Mouse (Mus musculus) neural tube, embryonic 15.5 days (tissue): Measurements from ENCODE around the gene Unc5c. TPM values are rescaled to one million over a fixed set of nuclear protein-coding genes. Genes with fewer than 3 reads are reported as not detected.

ENCODE experiments used
- ATAC-seq: fragments of 200-750 bp; cut with Nextera tagmentation; 2 replicates; pipeline ENCODE4 v1.8.0; 2017; ENCODE audit warnings: mild to moderate bottlenecking, moderate TSS enrichment, moderate library complexity; ENCODE audit not compliant: low FRiP score
- H3K27ac ChIP-seq: fragments of 300-500 bp; sonication (generic); replicated peaks from 2 replicates; pipeline ENCODE4 v1.5.1; 2015; ENCODE audit warnings: mild to moderate bottlenecking, inconsistent platforms
- H3K27me3 ChIP-seq: fragments of 300-500 bp; sonication (generic); replicated peaks from 2 replicates; pipeline ENCODE4 v1.6.1; 2015; ENCODE audit warnings: inconsistent platforms
- H3K36me3 ChIP-seq: fragments of 300-500 bp; sonication (generic); 2 replicates; pipeline ENCODE4 v1.6.1; 2015; ENCODE audit warnings: inconsistent platforms
- H3K4me1 ChIP-seq: fragments of 300-500 bp; sonication (generic); 2 replicates; pipeline ENCODE4 v1.6.1; 2015; ENCODE audit warnings: inconsistent platforms
- H3K4me2 ChIP-seq: fragments of 300-500 bp; sonication (generic); 2 replicates; pipeline ENCODE4 v1.6.1; 2015; ENCODE audit warnings: inconsistent platforms, mild to moderate bottlenecking, moderate library complexity
- H3K4me3 ChIP-seq: fragments of 300-500 bp; sonication (generic); replicated peaks from 2 replicates; pipeline ENCODE4 v1.5.1; 2015; ENCODE audit warnings: mild to moderate bottlenecking, inconsistent platforms
- H3K9ac ChIP-seq: fragments of 300-500 bp; sonication (generic); replicated peaks from 2 replicates; pipeline ENCODE4 v1.6.1; 2015; ENCODE audit warnings: mild to moderate bottlenecking, inconsistent platforms
- H3K9me3 ChIP-seq: fragments of 300-500 bp; sonication (generic); replicated peaks from 2 replicates; pipeline ENCODE4 v1.6.1; 2016; ENCODE audit warnings: inconsistent platforms
- WGBS: fragments of 180-500 bp; shearing (Covaris S2); methylation state at CpG from one replicate; pipeline ENCODE4 v1.1.7; 2015; ENCODE audit warnings: mixed read lengths; 5-methylcytosine and 5-hydroxymethylcytosine counted together
- polyA plus RNA-seq: library from polyadenylated mRNA; unstranded; fragments of >200 nt; fragmentation: Nextera tagmentation; extraction: Ambion mirVana; gene quantifications from 2 replicates; pipeline ENCODE4 v1.2.1, GENCODE M21; 2015

The Unc5c gene
- polyA plus RNA-seq, 1 experiment from 2014 or later: 16.7 TPM

- Histone ChIP-seq H3K27me3 (no peaks in the 10 kb centered on the region), H3K4me1 (no peaks in the 10 kb centered on the region), H3K9me3 (no peaks in the 10 kb centered on the region), H3K9ac (no peak overlapping the region), H3K4me3 (no peak overlapping the region), H3K36me3 (no peaks in the 10 kb centered on the region), H3K4me2 (no peak overlapping the region), H3K27ac (no peak overlapping the region)
- ATAC-seq: no peak
These were observed 63.7 kb downstream of the Unc5c start for GRCm38 (mm10) chr3:141528751-141529150.

- Histone ChIP-seq H3K9ac (no peak overlapping the region), H3K27me3 (no peaks in the 10 kb centered on the region), H3K36me3 (no peaks in the 10 kb centered on the region), H3K4me3 (no peak overlapping the region), H3K9me3 (no peaks in the 10 kb centered on the region), H3K27ac (no peak overlapping the region), H3K4me2 (no peak overlapping the region), H3K4me1 (no peaks in the 10 kb centered on the region)
- ATAC-seq: no peak
These were observed 64.6 kb downstream of the Unc5c start for GRCm38 (mm10) chr3:141529599-141529998.

- ATAC-seq: no peak
- H3K9me3 ChIP-seq: no peaks in the 10 kb centered on the region
- 83% methylated on average over 5 of the region's 5 CpGs for WGBS
- H3K9ac ChIP-seq: no peak overlapping the region
- H3K36me3 ChIP-seq: no peaks in the 10 kb centered on the region
- no peak overlapping the region for H3K4me2 ChIP-seq
- H3K27me3 ChIP-seq: no peaks in the 10 kb centered on the region
- H3K4me3 ChIP-seq: no peak overlapping the region
- H3K4me1 ChIP-seq: no peaks in the 10 kb centered on the region
- no peak overlapping the region for H3K27ac ChIP-seq
These were observed 68.8 kb downstream of the Unc5c start for GRCm38 (mm10) chr3:141533861-141534260.

GRCm38 (mm10) chr3:141536857-141537256 is 71.8 kb downstream of the Unc5c start:
- Histone ChIP-seq H3K27ac (no peak overlapping the region), H3K36me3 (no peaks in the 10 kb centered on the region), H3K27me3 (no peaks in the 10 kb centered on the region), H3K9ac (no peak overlapping the region), H3K4me1 (no peaks in the 10 kb centered on the region), H3K9me3 (no peaks in the 10 kb centered on the region), H3K4me2 (no peak overlapping the region), H3K4me3 (no peak overlapping the region)
- WGBS: 69% methylated on average over 5 of the region's 5 CpGs
- ATAC-seq: no peak

- no peak overlapping the region for H3K27ac ChIP-seq
- H3K4me1 ChIP-seq: no peaks in the 10 kb centered on the region
- H3K9ac ChIP-seq: no peak overlapping the region
- no peaks in the 10 kb centered on the region for H3K9me3 ChIP-seq
- H3K4me3 ChIP-seq: no peak overlapping the region
- no peak for ATAC-seq
- H3K27me3 ChIP-seq: no peaks in the 10 kb centered on the region
- 95% methylated on average over 1 of the region's 1 CpGs for WGBS
- H3K4me2 ChIP-seq: no peak overlapping the region
- H3K36me3 ChIP-seq: no peaks in the 10 kb centered on the region
These were observed 73.1 kb downstream of the Unc5c start for GRCm38 (mm10) chr3:141538120-141538519.

GRCm38 (mm10) chr3:141540749-141541148 is 75.7 kb downstream of the Unc5c start:
- no peak overlapping the region for H3K4me2 ChIP-seq
- no peaks in the 10 kb centered on the region for H3K9me3 ChIP-seq
- H3K36me3 ChIP-seq: no peaks in the 10 kb centered on the region
- H3K4me3 ChIP-seq: no peak overlapping the region
- WGBS: 52% methylated on average over 7 of the region's 7 CpGs
- H3K27me3 ChIP-seq: no peaks in the 10 kb centered on the region
- H3K9ac ChIP-seq: no peak overlapping the region
- H3K4me1 ChIP-seq: no peaks in the 10 kb centered on the region
- ATAC-seq: peak; percentile 11; the same call in 1 of the 2 replicates
- no peak overlapping the region for H3K27ac ChIP-seq

- 50% methylated on average over 5 of the region's 5 CpGs for WGBS
These were observed 82.4 kb downstream of the Unc5c start for GRCm38 (mm10) chr3:141547341-141547814.

GRCm38 (mm10) chr3:141549661-141550060 is 84.6 kb downstream of the Unc5c start:
- Histone ChIP-seq H3K36me3 (no peaks in the 10 kb centered on the region), H3K27ac (no peak overlapping the region), H3K27me3 (no peaks in the 10 kb centered on the region), H3K4me1 (0 out of 2 replicates have a peak, but pooled peaks cover 8% of the 10 kb centered on the region), H3K9ac (no peak overlapping the region), H3K9me3 (no peaks in the 10 kb centered on the region), H3K4me2 (no peak overlapping the region), H3K4me3 (no peak overlapping the region)
- no peak for ATAC-seq
- 31% methylated on average over 3 of the region's 3 CpGs for WGBS

More at GRCm38 (mm10) chr3:141547341-141547814, 82.4 kb downstream of the Unc5c start:
- no peak for ATAC-seq
- Histone ChIP-seq H3K9ac (no peak overlapping the region), H3K4me1 (0 out of 2 replicates have a peak, but pooled peaks cover 8% of the 10 kb centered on the region), H3K27me3 (no peaks in the 10 kb centered on the region), H3K36me3 (no peaks in the 10 kb centered on the region), H3K4me3 (no peak overlapping the region), H3K27ac (no peak overlapping the region), H3K4me2 (no peak overlapping the region), H3K9me3 (no peaks in the 10 kb centered on the region)

GRCm38 (mm10) chr3:141552960-141553359 is 87.9 kb downstream of the Unc5c start:
- Histone ChIP-seq H3K4me1 (0 out of 2 replicates have a peak, but pooled peaks cover 3% of the 10 kb centered on the region), H3K9me3 (no peaks in the 10 kb centered on the region), H3K4me2 (no peak overlapping the region), H3K27ac (no peak overlapping the region), H3K4me3 (no peak overlapping the region), H3K9ac (no peak overlapping the region), H3K27me3 (no peaks in the 10 kb centered on the region), H3K36me3 (no peaks in the 10 kb centered on the region)
- no peak for ATAC-seq
- 86% methylated on average over 1 of the region's 1 CpGs for WGBS

GRCm38 (mm10) chr3:141557072-141557471 is 92.1 kb downstream of the Unc5c start:
- no peak for ATAC-seq
- Histone ChIP-seq H3K4me1 (no peaks in the 10 kb centered on the region), H3K4me2 (no peak overlapping the region), H3K27ac (no peak overlapping the region), H3K9ac (no peak overlapping the region), H3K27me3 (no peaks in the 10 kb centered on the region), H3K4me3 (no peak overlapping the region), H3K9me3 (no peaks in the 10 kb centered on the region), H3K36me3 (no peaks in the 10 kb centered on the region)
- 82% methylated on average over 5 of the region's 5 CpGs for WGBS

GRCm38 (mm10) chr3:141575076-141575688 is 110.2 kb downstream of the Unc5c start:
- H3K9ac ChIP-seq: no peak overlapping the region
- H3K4me3 ChIP-seq: no peak overlapping the region
- no peak overlapping the region for H3K27ac ChIP-seq
- H3K4me1 ChIP-seq: no peaks in the 10 kb centered on the region
- ATAC-seq: no peak
- no peak overlapping the region for H3K4me2 ChIP-seq
- H3K27me3 ChIP-seq: no peaks in the 10 kb centered on the region; the same call in 1 of the 2 replicates
- no peaks in the 10 kb centered on the region for H3K9me3 ChIP-seq
- H3K36me3 ChIP-seq: no peaks in the 10 kb centered on the region
- 82% methylated on average over 6 of the region's 6 CpGs for WGBS

- Histone ChIP-seq H3K36me3 (no peaks in the 10 kb centered on the region), H3K4me2 (no peak overlapping the region), H3K4me1 (0 out of 2 replicates have a peak, but pooled peaks cover 3% of the 10 kb centered on the region), H3K9ac (no peak overlapping the region), H3K9me3 (no peaks in the 10 kb centered on the region), H3K4me3 (no peak overlapping the region), H3K27me3 (no peaks in the 10 kb centered on the region; the same call in 1 of the 2 replicates), H3K27ac (no peak overlapping the region)
- WGBS: 54% methylated on average over 2 of the region's 2 CpGs
- no peak for ATAC-seq
These were observed 112.4 kb downstream of the Unc5c start for GRCm38 (mm10) chr3:141577382-141577781.
